Mouse (Mus musculus): ENCODE measurements at regions not wholly inside any gene's neighbourhood (a gene's known extent, or its start where the extent isn't known, plus 50 kb on each side); places are given as distances from the start of the nearest gene placed in this dataset.

GRCm38 (mm10) chr11:112400069-112400468 lies 382.0 kb upstream of the Sox9 start:
- no peaks in the 10 kb centered on the region for H3K36me3 ChIP-seq (ENCODE audit: control insufficient read depth, insufficient read depth)
- TF ChIP-seq TCF3 (IDR thresholded peaks at IDR 0.05; ENCODE audit: insufficient read length, low read depth) (no peak), USF1 (IDR thresholded peaks at IDR 0.05; ENCODE audit: low read depth) (no peak), MAX (IDR thresholded peaks at IDR 0.05; ENCODE audit: low read depth) (no peak), POLR2A (IDR thresholded peaks at IDR 0.05; ENCODE audit: insufficient read length, low read depth) (no peak), REST (IDR thresholded peaks at IDR 0.05; ENCODE audit: insufficient read depth, insufficient read length) (no peak), CEBPB (IDR thresholded peaks at IDR 0.05; ENCODE audit: insufficient read depth, poor library complexity, severe bottlenecking) (no peak), POLR2AphosphoS2 (IDR thresholded peaks at IDR 0.05; ENCODE audit: insufficient read length, low read depth) (no peak), TCF12 (IDR thresholded peaks at IDR 0.05; ENCODE audit: insufficient read depth, poor library complexity, severe bottlenecking) (no peak), MYOD1 (IDR thresholded peaks at IDR 0.05; ENCODE audit: control insufficient read depth in 1 of 3, insufficient read length in 2 of 3, low read depth in 2 of 3) (no peak), E2F4 (IDR thresholded peaks at IDR 0.05; ENCODE audit: insufficient read depth) (no peak), SRF (IDR thresholded peaks at IDR 0.05; ENCODE audit: control insufficient read depth, insufficient read length, low read depth) (no peak), MYOG (IDR thresholded peaks at IDR 0.05; ENCODE audit: control insufficient read depth in 1 of 3, insufficient read depth in 1 of 3, insufficient read length in 2 of 3, low read depth in 2 of 3) (no peak)
- no peaks in the 10 kb centered on the region for H3K79me2 ChIP-seq (ENCODE audit: control insufficient read depth, insufficient read depth)
- no peak overlapping the region for H3K4me3 ChIP-seq
- H3ac ChIP-seq (ENCODE audit: control insufficient read depth, insufficient read length): no peak overlapping the region
- no peak overlapping the region for H3K4me2 ChIP-seq (ENCODE audit: low read depth)
- H3K27me3 ChIP-seq (ENCODE audit: control insufficient read depth, insufficient read depth, insufficient read length): no peaks in the 10 kb centered on the region

DNA sequence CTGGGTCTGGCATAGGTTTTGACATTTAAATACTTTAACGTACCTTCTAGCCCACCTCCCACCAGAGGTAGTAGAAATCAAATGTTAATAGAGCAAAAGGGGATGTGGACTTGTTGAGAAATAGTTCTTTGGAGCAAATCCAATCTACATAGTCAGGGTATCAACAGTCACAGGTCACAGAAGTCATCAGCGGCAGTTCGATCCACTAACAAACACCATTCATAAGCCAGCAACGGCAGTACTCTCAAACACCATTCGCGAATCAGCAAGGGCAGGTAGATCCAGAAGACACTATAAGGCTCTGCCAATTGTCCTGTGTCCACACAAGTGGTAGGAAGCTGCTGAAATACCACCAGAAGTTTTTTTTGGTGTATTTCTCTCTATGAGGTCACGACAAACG lies 374.3 kb upstream of the Sox9 start:
- no peaks in the 10 kb centered on the region for H3K79me2 ChIP-seq (ENCODE audit: control insufficient read depth, insufficient read depth)
- TF ChIP-seq MYOG (IDR thresholded peaks at IDR 0.05; ENCODE audit: control insufficient read depth in 1 of 3, insufficient read depth in 1 of 3, insufficient read length in 2 of 3, low read depth in 2 of 3) (no peak), REST (IDR thresholded peaks at IDR 0.05; ENCODE audit: insufficient read depth, insufficient read length) (no peak), POLR2AphosphoS2 (IDR thresholded peaks at IDR 0.05; ENCODE audit: insufficient read length, low read depth) (no peak), USF1 (IDR thresholded peaks at IDR 0.05; ENCODE audit: low read depth) (no peak), E2F4 (IDR thresholded peaks at IDR 0.05; ENCODE audit: insufficient read depth) (no peak), SRF (IDR thresholded peaks at IDR 0.05; ENCODE audit: control insufficient read depth, insufficient read length, low read depth) (no peak), MAX (IDR thresholded peaks at IDR 0.05; ENCODE audit: low read depth) (no peak), TCF3 (IDR thresholded peaks at IDR 0.05; ENCODE audit: insufficient read length, low read depth) (no peak), TCF12 (IDR thresholded peaks at IDR 0.05; ENCODE audit: insufficient read depth, poor library complexity, severe bottlenecking) (no peak), POLR2A (IDR thresholded peaks at IDR 0.05; ENCODE audit: insufficient read length, low read depth) (no peak), MYOD1 (IDR thresholded peaks at IDR 0.05; ENCODE audit: control insufficient read depth in 1 of 3, insufficient read length in 2 of 3, low read depth in 2 of 3) (no peak)
- no peak overlapping the region for H3K4me3 ChIP-seq
- H3K4me2 ChIP-seq (ENCODE audit: low read depth): no peak overlapping the region
- H3K27me3 ChIP-seq (ENCODE audit: control insufficient read depth, insufficient read depth, insufficient read length): no peaks in the 10 kb centered on the region
- H3ac ChIP-seq (ENCODE audit: control insufficient read depth, insufficient read length): no peak overlapping the region
- no peaks in the 10 kb centered on the region for H3K36me3 ChIP-seq (ENCODE audit: control insufficient read depth, insufficient read depth)

GRCm38 (mm10) chr11:112412434-112412833 lies 369.6 kb upstream of the Sox9 start:
- TF ChIP-seq REST (IDR thresholded peaks at IDR 0.05; ENCODE audit: insufficient read depth, insufficient read length) (no peak), MAX (IDR thresholded peaks at IDR 0.05; ENCODE audit: low read depth) (no peak), USF1 (IDR thresholded peaks at IDR 0.05; ENCODE audit: low read depth) (no peak), TCF12 (IDR thresholded peaks at IDR 0.05; ENCODE audit: insufficient read depth, poor library complexity, severe bottlenecking) (no peak), CEBPB (IDR thresholded peaks at IDR 0.05; ENCODE audit: insufficient read depth, poor library complexity, severe bottlenecking) (no peak), MYOD1 (IDR thresholded peaks at IDR 0.05; ENCODE audit: control insufficient read depth in 1 of 3, insufficient read length in 2 of 3, low read depth in 2 of 3) (no peak), E2F4 (IDR thresholded peaks at IDR 0.05; ENCODE audit: insufficient read depth) (no peak), POLR2A (IDR thresholded peaks at IDR 0.05; ENCODE audit: insufficient read length, low read depth) (no peak), SRF (IDR thresholded peaks at IDR 0.05; ENCODE audit: control insufficient read depth, insufficient read length, low read depth) (no peak), TCF3 (IDR thresholded peaks at IDR 0.05; ENCODE audit: insufficient read length, low read depth) (no peak), POLR2AphosphoS2 (IDR thresholded peaks at IDR 0.05; ENCODE audit: insufficient read length, low read depth) (no peak), MYOG (IDR thresholded peaks at IDR 0.05; ENCODE audit: control insufficient read depth in 1 of 3, insufficient read depth in 1 of 3, insufficient read length in 2 of 3, low read depth in 2 of 3) (no peak)
- no peak overlapping the region for H3K4me3 ChIP-seq
- no peaks in the 10 kb centered on the region for H3K27me3 ChIP-seq (ENCODE audit: control insufficient read depth, insufficient read depth, insufficient read length)
- H3K36me3 ChIP-seq (ENCODE audit: control insufficient read depth, insufficient read depth): no peaks in the 10 kb centered on the region
- H3K4me2 ChIP-seq (ENCODE audit: low read depth): no peak overlapping the region
- no peaks in the 10 kb centered on the region for H3K79me2 ChIP-seq (ENCODE audit: control insufficient read depth, insufficient read depth)
- H3ac ChIP-seq (ENCODE audit: control insufficient read depth, insufficient read length): no peak overlapping the region

DNA sequence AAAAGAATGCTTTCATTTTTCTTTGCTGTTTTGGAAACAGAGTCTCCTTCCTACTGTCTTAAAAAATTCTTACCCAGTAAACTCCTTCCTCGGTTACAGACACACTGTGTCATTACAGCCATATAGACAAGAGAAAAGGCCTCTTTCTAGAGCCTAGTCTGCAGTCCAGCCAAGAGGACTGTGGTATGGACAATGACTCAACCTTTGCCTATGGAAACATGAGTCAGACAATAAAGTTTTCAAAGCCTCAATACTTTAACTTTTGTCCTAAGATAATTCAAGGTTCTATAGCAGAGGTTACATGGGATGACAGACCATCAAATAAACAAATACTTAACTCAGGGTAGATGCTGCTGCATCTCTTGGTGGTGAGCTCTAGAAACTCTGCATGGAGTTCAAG lies 339.4 kb upstream of the Sox9 start:
- H3ac ChIP-seq (ENCODE audit: control insufficient read depth, insufficient read length): no peak overlapping the region
- no peaks in the 10 kb centered on the region for H3K27me3 ChIP-seq (ENCODE audit: control insufficient read depth, insufficient read depth, insufficient read length)
- no peak overlapping the region for H3K4me3 ChIP-seq
- H3K79me2 ChIP-seq (ENCODE audit: control insufficient read depth, insufficient read depth): no peaks in the 10 kb centered on the region
- TF ChIP-seq POLR2A (IDR thresholded peaks at IDR 0.05; ENCODE audit: insufficient read length, low read depth): no peak
- no peak for TF ChIP-seq SRF (IDR thresholded peaks at IDR 0.05; ENCODE audit: control insufficient read depth, insufficient read length, low read depth)
- no peak for TF ChIP-seq E2F4 (IDR thresholded peaks at IDR 0.05; ENCODE audit: insufficient read depth)
- TF ChIP-seq CEBPB (IDR thresholded peaks at IDR 0.05; ENCODE audit: insufficient read depth, poor library complexity, severe bottlenecking): no peak
- no peak for TF ChIP-seq MYOD1 (IDR thresholded peaks at IDR 0.05; ENCODE audit: control insufficient read depth in 1 of 3, insufficient read length in 2 of 3, low read depth in 2 of 3)
- no peak for TF ChIP-seq MYOG (IDR thresholded peaks at IDR 0.05; ENCODE audit: control insufficient read depth in 1 of 3, insufficient read depth in 1 of 3, insufficient read length in 2 of 3, low read depth in 2 of 3)
- no peak for TF ChIP-seq TCF3 (IDR thresholded peaks at IDR 0.05; ENCODE audit: insufficient read length, low read depth)
- TF ChIP-seq USF1 (IDR thresholded peaks at IDR 0.05; ENCODE audit: low read depth): no peak
- TF ChIP-seq REST (IDR thresholded peaks at IDR 0.05; ENCODE audit: insufficient read depth, insufficient read length): no peak
- TF ChIP-seq MAX (IDR thresholded peaks at IDR 0.05; ENCODE audit: low read depth): no peak
- no peak for TF ChIP-seq TCF12 (IDR thresholded peaks at IDR 0.05; ENCODE audit: insufficient read depth, poor library complexity, severe bottlenecking)
- no peak for TF ChIP-seq POLR2AphosphoS2 (IDR thresholded peaks at IDR 0.05; ENCODE audit: insufficient read length, low read depth)
- H3K36me3 ChIP-seq (ENCODE audit: control insufficient read depth, insufficient read depth): no peaks in the 10 kb centered on the region
- no peak overlapping the region for H3K4me2 ChIP-seq (ENCODE audit: low read depth)
